Mouse (Mus musculus) layer of hippocampus, adult 9-10 months (tissue): ENCODE measurements around the gene Gm4788.
"Not testable (repeated sequence)": the region's sequence is repeated elsewhere in the genome, so short reads cannot be mapped to it uniquely, and the experiment has no call there.

Experiments
- DNase-seq: peaks from one replicate; pipeline ENCODE4 v3.0.0; 2022; ENCODE audit warnings: low spot score

The Gm4788 gene

GRCm38 (mm10) chr1:139781143-139781542, at the start of gene Gm4788:
Gene Gm4788 (minus strand): TSS chr1:139781243.
- no peak for DNase-seq

DNA sequence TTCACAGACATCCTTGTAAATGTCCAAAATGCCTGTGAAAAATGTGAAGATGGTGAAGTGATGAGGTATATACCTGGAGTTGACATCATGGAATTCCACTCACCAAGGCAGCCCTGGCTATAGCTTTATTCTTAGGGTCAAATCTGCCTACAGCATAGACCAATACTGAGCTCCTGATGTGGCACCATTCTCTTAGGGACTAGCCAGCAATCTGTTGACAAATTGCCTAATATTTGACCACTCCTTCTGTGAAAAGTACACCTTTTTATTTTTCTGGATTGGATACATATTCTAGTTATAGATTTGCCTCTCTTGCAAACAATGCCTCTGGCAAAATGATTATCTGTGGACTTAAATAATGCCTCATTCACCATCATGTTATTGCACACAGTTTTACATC, 27.6 kb upstream of the Gm4788 start:
- DNase-seq = no peak

DNA sequence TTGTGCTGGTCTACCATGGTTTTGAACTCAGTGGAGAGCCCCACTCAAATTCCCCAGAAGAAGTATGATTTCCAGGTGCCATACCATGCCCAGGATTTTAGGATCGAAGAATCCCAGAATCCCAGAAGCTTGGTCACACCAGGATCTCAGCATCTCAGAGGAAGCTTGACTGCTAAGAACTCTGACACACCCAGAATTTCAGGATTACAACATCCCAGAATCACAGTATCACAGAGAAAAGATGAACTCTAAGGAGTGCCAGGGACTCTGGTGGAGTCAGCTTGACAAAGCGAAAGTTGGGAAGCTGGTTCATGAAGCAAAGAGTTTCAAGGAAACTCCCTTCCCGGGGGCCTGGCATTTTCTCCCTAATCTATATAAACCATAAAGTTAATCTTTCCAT, 11.1 kb downstream of the Gm4788 start:
- DNase-seq = not testable (repeated sequence)

DNA sequence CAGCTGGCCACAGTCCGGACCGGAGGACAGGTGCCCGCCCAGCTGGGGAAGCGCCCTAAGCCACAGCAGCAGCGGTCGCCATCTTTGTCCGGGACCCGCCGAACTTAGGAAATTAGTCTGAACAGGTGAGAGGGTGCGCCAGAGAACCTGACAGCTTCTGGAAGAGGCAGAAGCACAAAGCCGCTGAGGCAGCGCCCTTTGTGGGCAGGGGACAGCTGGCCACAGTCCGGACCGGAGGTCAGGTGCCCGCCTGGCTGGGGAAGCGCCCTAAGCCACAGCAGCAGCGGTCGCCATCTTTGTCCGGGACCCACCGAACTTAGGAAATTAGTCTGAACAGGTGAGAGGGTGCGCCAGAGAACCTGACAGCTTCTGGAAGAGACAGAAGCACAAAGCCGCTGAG, 64.4 kb downstream of the Gm4788 start:
- not testable (repeated sequence) for DNase-seq

DNA sequence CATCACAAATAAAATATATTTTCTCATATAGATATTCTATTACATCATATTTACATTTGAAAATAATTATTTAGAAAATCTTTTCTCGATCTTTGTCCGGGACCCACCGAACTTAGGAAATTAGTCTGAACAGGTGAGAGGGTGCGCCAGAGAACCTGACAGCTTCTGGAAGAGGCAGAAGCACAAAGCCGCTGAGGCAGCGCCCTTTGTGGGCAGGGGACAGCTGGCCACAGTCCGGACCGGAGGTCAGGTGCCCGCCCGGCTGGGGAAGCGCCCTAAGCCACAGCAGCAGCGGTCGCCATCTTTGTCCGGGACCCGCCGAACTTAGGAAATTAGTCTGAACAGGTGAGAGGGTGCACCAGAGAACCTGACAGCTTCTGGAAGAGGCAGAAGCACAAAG, 64.8 kb downstream of the Gm4788 start:
- not testable (repeated sequence) for DNase-seq

- not testable (repeated sequence) for DNase-seq
These were observed 131.1 kb downstream of the Gm4788 start for GRCm38 (mm10) chr1:139649921-139650320.
